Mouse (Mus musculus): ENCODE measurements at regions not wholly inside any gene's neighbourhood (a gene's known extent, or its start where the extent isn't known, plus 50 kb on each side); places are given as distances from the start of the nearest gene placed in this dataset.

DNA sequence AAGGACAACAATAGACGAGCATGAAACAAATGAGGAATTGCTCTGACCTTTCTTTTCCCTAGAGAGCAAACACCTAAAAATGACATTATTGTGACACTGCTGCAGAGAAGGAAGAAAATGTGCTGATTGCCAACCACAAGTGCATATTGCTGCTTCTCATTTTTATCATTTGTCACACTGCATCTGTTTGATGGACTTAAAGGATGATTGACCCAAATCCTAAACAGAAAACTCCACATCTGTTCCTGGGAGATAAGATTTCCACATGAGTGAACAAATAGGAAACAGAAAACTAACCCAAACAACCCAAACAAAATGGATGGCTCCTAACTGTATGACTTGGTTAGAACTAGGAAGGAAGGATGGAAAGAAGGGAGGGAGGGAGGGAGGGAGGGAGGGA, 118.5 kb downstream of the Ccdc50 start:
- DNase-seq (ENCODE audit: low read depth), result peak; percentile 6
- no peak for TF ChIP-seq CTCF (IDR thresholded peaks at IDR 0.05; ENCODE audit: borderline replicate concordance, extremely low read depth, insufficient read depth, insufficient read length)
- no peak for TF ChIP-seq POLR2A (IDR thresholded peaks at IDR 0.05; ENCODE audit: borderline replicate concordance, extremely low read depth, insufficient read depth, insufficient read length, poor library complexity, severe bottlenecking)

DNA sequence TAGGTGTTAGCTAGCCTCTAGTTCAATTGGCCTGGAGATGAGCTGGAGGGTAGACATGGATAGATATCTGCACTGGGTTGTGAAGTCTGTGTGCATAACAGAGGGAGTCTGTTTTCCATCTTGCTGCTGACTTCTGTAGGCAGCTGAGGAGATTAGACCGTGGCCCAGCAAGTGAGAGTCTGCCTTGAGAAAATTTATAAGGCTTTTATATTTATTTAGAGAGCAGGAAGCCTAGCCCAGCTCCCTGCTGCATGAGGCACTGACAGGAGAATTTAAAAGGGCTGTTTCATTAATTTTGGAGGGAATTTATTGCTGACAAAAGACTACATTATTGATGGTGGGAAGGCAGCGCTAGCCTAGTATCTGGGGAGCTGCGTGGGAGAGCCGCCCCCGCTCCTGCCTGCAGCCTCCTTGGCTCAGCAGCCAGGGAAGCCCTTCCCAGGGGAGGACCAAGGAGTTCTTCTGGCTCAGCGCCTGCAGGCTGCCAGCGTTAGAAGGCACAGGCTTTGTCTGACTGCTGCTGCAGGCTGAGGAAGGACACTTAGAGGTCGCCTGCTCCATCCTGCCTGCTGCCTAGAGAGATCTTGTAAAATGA, 135.0 kb downstream of the Ccdc50 start:
- DNase-seq (ENCODE audit: low read depth), result peak; percentile 94

GRCm38 (mm10) chr16:27526669-27527068, 138.0 kb downstream of the Ccdc50 start:
- TF ChIP-seq POLR2A (IDR thresholded peaks at IDR 0.05; ENCODE audit: borderline replicate concordance, extremely low read depth, insufficient read depth, insufficient read length, poor library complexity, severe bottlenecking) (no peak), CTCF (IDR thresholded peaks at IDR 0.05; ENCODE audit: borderline replicate concordance, extremely low read depth, insufficient read depth, insufficient read length) (no peak)
- DNase-seq (ENCODE audit: low read depth), result no peak

More for the DNA sequence above, 135.0 kb downstream of the Ccdc50 start:
- TF ChIP-seq POLR2A (IDR thresholded peaks at IDR 0.05; ENCODE audit: borderline replicate concordance, extremely low read depth, insufficient read depth, insufficient read length, poor library complexity, severe bottlenecking) (no peak), CTCF (IDR thresholded peaks at IDR 0.05; ENCODE audit: borderline replicate concordance, extremely low read depth, insufficient read depth, insufficient read length) (no peak)

DNA sequence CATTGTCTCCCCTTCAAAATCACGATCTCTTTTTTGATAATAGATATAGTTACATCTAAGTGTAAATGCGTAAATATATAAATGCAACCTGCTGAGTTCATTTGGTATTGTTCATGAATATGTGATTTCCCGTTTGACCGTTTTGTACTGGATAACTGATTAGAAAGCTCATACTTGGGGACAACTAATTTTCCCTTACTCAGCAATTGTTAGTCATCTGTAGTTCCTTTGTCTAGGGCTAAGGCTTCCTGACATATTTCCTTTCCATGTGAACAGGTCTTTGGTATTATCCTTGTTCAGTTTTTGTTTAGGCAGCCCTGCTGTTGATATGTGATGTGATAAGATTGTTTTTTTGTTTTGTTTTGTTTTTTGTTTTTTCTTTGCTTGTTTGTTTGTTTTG, 142.0 kb downstream of the Ccdc50 start:
- DNase-seq (ENCODE audit: low read depth), result no peak
- no peak for TF ChIP-seq POLR2A (IDR thresholded peaks at IDR 0.05; ENCODE audit: borderline replicate concordance, extremely low read depth, insufficient read depth, insufficient read length, poor library complexity, severe bottlenecking)
- TF ChIP-seq CTCF (IDR thresholded peaks at IDR 0.05; ENCODE audit: borderline replicate concordance, extremely low read depth, insufficient read depth, insufficient read length), result no peak

Measured in brain, embryonic 14.5 days (tissue).